Mouse (Mus musculus) ES-Bruce4 (cell line): ENCODE results near the gene Acoxl.

Source experiments
- CTCF ChIP-seq: IDR thresholded peaks from one replicate; pipeline ENCODE4 v1.8.1; 2011; ENCODE audit warnings: low read depth, low read length
- EP300 ChIP-seq: IDR thresholded peaks from 2 replicates; pipeline ENCODE4 v1.6.1; 2011; ENCODE audit warnings: low read depth, low read length; ENCODE audit not compliant: insufficient read depth
- POLR2A ChIP-seq: IDR thresholded peaks from one replicate; pipeline ENCODE4 v1.8.1; 2011; ENCODE audit warnings: low read length; ENCODE audit not compliant: insufficient read depth

DNA sequence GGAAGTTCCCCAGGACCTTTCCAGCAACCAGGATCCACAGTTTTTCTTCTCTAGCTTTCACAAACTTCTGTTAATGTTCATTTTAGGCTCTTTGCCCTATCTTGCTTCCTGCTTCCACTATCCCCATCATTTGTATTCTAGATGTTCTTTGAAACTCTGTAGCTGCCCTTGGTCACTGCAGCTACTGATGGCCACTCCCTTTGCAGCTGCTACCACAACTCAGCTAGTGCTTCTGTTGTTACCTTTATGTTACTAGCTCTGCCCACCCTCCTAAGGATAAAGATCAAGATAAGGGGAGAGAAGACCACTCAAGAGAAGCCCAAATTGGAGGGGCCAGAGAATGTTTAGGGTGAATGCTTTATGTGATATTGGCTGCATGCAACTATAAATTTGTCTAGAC is 7.3 kb downstream of the Acoxl start:
- TF ChIP-seq CTCF (no peak), EP300 (no peak), POLR2A (no peak)
